Mouse (Mus musculus): ENCODE results near the gene Cenpf.

The Cenpf gene

GRCm38 (mm10) chr1:189627976-189628768 is 59.7 kb downstream of the Cenpf start:
- peak; percentile 66 for DNase-seq

GRCm38 (mm10) chr1:189624756-189625155 is 63.1 kb downstream of the Cenpf start:
- DNase-seq, result no peak

GRCm38 (mm10) chr1:189618970-189619740 is 68.7 kb downstream of the Cenpf start:
- DNase-seq, result peak; percentile 29

GRCm38 (mm10) chr1:189617381-189617780 is 70.5 kb downstream of the Cenpf start:
- no peak for DNase-seq

GRCm38 (mm10) chr1:189615246-189615645 is 72.6 kb downstream of the Cenpf start:
- DNase-seq, result no peak

- DNase-seq, result no peak
Observed at GRCm38 (mm10) chr1:189613076-189613475, 74.8 kb downstream of the Cenpf start.

GRCm38 (mm10) chr1:189611775-189612174 is 76.1 kb downstream of the Cenpf start:
- DNase-seq, result peak; percentile 15

- no peak for DNase-seq
Observed at GRCm38 (mm10) chr1:189608640-189609039, 79.2 kb downstream of the Cenpf start.

- DNase-seq, result no peak
Observed at GRCm38 (mm10) chr1:189608039-189608438, 79.8 kb downstream of the Cenpf start.

- DNase-seq, result no peak
Observed at GRCm38 (mm10) chr1:189605598-189606126, 82.2 kb downstream of the Cenpf start.

GRCm38 (mm10) chr1:189597096-189597495 is 90.8 kb downstream of the Cenpf start:
- no peak for DNase-seq
